Mouse (Mus musculus): ENCODE results near the gene Dram1.

The Dram1 gene

DNA sequence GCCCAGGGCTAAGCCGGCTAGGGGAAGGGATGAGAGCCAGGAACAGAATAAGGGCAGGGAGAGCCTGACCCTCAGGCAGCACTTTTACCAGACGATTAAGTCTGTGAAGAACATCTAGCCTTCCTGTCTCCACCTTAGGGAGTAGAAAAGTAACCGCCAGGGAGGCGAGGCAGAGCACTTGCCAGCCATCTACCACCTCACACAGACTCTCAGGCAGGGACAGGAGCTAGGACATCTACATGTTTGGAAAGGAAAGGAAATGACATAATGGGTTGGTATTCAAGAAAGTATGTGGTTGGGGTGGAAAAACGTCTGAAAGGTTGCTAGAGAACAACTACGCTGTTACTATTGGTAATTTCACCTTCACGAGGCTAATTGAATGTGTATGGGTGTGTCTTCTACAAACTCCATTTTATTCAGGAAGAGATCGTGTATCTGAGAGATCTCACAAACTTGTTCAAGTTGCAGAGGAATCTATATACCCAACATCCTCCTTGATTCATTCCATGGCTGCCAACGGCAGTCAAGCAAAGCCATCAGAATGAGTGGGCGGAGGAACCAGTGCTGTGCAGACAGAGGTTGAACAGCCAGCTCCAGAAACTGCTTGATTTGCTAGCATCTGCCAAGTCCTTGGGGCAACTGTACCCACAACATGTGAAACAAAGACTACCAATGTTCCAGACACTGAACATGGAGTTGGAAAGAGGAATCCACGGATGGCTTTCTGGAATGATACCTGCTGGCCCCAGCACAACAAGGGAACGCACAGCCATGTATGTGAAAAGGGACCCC, 32.2 kb downstream of the Dram1 start:
- DNase-seq = no peak

DNA sequence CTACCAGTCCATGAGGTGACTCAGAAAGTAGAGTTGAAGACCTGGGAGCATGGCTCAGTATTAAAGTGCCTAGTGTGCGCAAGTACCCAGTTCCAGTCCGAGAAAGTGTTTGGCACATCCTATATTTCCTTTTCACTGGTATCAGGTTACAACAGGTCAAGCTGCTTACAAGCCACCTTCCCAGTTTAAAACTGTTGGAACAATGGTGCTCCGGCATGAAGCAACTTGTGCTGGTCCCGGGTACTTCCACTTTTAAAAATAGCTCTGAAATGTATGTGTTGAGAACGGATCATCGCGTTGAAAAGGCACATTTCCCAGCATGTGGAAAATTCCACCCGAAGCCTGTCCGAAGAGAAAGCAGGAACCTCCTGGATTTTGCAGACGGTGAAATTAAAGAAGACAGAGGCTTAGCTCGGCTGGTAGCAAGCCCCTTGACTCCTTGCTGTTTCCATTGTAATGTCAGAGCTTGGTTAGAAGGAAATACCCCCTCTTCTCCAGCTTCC, 32.9 kb downstream of the Dram1 start:
- peak; percentile 37 for DNase-seq

DNA sequence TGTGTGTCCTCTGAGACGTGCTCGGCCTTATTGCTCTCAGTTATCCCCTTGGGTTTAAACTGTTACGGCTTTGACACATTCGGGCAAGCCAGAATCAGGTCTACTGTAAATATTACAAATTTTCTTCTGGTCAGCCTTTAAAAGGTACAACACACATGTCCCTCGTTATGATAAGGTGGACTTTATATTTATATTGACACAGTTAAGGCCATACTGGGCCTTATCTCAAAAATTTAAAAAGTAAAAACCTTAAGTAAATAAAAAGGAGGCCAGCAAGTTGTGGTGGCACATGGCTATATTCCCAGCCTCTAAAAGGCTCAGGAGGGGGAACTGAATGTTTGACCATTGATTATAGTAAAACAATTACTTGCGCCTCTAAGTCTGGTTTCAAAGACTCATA, 37.5 kb downstream of the Dram1 start:
- DNase-seq = no peak

DNA sequence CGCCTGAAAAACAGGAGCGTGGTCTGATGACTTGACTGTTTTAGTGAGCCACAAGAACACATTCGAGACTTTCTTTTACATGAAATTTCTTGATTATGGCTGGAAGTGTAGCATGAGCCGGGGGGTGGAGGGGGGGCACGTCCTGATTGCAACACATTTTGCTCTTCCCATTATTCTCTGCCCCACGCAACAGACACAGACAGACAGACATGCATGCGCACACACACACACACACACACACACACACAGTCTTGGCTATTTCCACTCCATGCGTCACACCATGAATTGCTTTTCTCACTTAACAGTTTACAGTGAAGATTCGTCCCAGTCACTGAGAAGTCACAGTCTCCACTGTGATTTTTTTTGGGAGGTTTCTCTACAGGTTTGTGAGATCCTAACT, 38.2 kb downstream of the Dram1 start:
- DNase-seq = no peak

DNA sequence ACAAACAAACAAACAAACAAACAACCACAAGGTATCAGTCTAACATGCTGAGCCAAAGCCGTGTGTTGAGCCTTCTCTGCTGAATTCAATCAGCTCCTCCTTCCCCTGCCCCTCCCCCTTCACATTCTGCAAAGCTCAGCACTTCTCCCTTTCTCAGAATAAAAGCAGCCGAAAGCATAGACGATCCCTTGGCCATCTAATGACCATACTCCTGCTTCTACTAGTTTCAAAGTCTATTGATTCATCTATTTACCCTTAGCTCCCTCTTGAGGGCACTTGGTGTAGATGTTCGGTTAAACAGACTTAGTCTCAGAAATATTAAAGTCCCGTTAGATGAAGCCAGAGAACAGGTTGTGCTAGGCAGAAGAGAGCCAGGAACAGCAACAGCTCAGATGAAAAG, 48.2 kb downstream of the Dram1 start:
- DNase-seq = peak; percentile 48

- DNase-seq = no peak
Measured at GRCm38 (mm10) chr10:88328056-88328450, 50.8 kb downstream of the Dram1 start.

- peak; percentile 89 for DNase-seq
Measured at GRCm38 (mm10) chr10:88327160-88328055, 51.5 kb downstream of the Dram1 start.

GRCm38 (mm10) chr10:88321739-88322138, 57.1 kb downstream of the Dram1 start:
- DNase-seq = no peak

GRCm38 (mm10) chr10:88320714-88321416, 58.0 kb downstream of the Dram1 start:
- no peak for DNase-seq

- no peak for DNase-seq
Measured at GRCm38 (mm10) chr10:88318179-88318578, 60.7 kb downstream of the Dram1 start.

DNA sequence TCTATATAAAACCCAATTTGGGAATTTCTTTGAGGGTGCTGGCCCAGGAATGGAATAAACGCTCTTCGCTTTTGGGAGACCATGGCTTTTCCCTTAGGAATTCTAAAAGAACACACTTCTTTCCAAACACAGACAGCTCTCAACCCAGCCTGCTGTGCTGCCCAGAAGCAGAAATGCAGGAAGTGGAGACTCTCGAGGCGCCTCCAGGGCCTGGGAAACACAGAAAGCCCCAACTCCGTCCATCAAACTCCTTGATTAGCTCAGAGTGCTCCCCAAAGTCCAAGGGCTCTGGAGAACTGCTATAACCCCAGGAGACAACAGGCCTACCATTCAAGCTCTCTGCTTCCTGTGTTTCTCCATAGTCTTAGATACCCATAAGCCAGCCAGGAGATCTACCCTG, 61.7 kb downstream of the Dram1 start:
- DNase-seq = no peak

DNA sequence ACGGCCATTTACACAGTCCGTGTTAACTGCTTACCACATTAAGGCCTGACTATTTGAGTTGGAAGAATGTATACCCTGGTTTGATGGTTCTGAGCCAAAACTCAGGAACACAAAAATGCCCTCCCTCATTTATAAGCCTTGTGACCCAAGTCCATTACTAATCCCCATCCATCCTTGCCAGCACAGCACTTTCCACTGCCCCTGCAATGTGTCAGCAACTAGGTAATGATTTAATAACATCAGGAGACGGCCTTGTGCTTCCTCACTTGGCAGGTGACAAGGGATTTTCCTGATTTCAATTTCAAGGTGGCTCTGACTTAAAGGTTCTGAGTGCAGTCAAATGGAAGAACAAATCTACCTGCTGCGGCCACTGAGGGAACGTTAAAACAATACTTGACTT, 64.0 kb downstream of the Dram1 start:
- no peak for DNase-seq

DNA sequence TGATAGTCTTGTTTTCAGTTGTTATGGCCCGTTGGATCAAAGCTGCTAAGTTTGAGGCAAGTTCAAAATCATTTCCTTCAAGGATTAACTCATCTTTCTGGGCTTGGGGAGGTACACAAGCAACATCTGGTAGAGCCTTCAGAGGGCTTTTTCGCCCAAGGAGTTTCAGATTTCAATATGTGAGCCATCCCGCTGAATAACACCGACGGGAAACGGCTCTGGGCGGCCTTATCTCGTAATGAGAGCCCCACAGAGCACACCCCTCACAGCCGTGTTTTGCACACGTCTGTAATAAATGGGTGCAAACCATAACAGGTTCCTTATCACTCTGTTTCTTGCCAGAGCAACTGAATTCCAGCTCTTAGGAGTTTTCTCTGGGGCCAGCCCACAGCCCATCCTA, 69.0 kb downstream of the Dram1 start:
- DNase-seq = no peak

- DNase-seq = no peak
Measured at GRCm38 (mm10) chr10:88306235-88306634, 72.6 kb downstream of the Dram1 start.

DNA sequence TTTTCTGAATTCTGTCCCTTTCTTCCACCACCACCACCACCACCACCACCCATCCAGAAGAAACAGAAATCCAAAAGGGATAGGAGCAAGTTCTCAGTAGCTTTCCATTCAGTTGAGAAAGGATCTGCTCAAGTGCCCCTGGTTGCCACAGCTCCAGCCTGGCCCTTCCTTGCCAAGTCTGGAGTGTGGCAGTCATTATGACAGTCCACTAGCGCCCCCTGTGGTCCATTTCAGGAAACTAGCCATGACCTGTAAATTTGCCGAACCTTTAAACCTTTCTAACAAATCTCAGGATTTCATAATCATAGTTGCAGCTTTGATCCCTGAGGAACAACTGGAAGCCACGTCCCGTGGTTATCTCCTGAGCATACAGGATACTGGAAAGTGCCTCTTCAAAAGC, 74.6 kb downstream of the Dram1 start:
- DNase-seq = peak; percentile 90

DNA sequence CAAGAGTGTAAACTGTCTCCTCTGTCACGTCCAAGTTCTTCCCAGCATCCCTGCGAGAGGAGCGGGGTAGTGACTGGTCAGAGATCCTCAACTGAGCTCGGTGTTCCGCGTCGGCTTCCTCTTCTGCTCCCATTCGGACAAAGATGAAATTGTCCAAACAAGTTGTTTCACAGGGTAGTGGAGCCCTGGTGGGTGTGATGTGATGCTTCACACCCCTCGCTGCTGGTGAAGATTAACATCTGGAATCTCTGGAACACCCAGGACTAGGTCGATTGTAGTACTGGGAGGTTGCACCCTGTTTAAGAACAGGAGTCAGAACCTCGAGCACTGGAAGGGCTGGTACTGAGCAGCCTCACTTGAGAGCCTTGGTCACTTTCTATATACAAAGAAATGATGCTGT, 75.8 kb downstream of the Dram1 start:
- peak; percentile 56 for DNase-seq

DNA sequence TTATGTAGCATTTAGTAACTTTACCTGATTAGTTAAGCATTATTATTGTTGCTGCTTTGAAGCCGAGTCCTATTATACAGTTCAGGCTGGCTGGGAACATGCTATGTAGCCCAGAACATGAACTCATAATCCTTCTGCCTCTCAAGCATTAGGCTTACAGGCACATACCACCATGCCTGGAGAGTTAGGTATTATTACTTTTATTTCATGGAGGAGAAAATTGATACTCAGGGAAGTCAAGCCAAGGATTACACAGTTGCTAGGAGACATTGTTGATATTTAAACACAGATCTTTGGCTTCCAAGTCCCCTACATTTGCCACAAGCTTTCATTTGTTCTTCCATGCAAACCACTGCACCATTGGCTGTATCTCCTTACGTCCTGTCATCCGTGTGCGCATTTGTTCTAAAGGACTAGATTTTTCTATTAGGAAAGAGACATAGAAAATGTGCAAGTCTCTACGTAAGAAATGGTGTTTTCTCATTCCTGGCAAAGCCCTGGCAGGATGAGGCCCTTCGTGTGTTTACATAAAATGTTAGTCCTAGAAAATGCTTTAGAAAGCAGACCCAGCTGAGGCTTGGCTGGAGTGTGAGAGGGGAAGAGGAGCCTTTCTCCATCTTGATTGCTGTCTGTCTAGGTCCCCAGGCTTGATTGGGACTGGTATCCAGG, 76.9 kb downstream of the Dram1 start:
- DNase-seq = no peak

GRCm38 (mm10) chr10:88296991-88297390, 81.9 kb downstream of the Dram1 start:
- peak; percentile 31 for DNase-seq

DNA sequence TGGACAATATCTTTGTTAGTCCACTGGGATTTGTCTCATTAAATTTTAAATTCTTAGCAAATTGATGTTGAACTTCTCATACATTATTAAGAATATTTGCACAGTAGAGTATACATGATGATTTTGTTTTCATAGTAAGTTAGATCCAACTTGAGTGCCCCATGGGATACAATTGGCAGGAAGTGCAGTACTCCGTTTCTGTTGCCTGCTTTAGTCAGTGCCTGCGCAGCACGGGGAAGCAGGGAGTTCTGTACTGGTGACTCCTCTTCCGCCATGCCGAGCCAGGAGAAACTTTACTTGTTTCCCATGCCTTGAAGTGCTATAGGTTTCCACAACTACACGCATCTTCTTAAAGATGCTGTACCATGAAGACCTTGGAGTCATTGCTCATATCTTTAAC, 83.8 kb downstream of the Dram1 start:
- no peak for DNase-seq

DNA sequence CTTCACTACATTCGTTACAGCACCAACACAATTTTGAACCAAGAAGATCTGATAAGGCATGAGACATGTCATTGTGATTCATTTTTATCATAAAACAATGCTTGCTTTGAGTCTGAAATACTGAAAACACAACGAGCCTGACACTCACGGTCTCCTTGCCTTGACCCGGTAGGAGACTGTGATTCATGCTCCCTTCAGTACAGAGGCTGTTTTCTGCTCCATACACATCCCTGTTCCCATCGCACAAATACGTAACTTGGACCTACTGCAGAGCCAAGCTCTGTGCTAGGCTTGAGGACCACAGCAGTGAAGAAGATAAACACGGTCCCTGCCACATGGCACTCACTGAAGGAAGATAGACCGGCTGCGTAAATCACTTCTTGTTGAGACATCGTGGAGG, 90.8 kb downstream of the Dram1 start:
- DNase-seq = no peak

- DNase-seq = no peak
Measured at GRCm38 (mm10) chr10:88287261-88287660, 91.6 kb downstream of the Dram1 start.

DNA sequence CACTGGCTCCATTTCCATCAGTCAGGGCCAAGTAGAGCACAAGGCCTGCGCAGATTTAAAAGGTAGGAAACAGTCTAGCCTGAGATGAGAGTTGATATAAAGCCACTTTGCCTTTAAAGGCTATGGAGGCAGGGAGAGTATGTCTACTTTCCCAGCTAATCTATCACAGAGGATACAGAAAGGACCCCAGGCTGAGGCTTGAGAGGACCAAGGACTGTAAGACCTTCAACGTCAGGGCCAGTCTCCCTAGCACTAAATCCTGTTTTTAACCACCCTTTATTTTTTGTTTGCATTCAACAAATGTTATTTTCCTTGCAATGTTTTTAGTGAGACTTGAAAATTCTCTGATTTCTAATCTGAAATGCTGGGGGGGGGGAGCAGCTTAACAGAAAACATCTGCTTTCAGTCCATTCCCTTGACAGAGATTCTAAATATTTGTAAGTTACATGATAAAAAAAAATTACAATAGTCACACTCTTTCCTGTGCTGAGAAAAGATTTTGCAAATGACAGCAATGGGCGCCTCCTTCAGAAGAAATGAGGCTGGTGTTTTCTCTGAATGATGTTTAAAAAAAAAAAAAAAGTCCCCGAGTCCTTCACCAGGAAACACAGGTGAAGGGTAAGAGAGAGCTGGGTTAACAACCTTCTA, 94.4 kb downstream of the Dram1 start:
- no peak for DNase-seq
